Mouse (Mus musculus) cerebellum, adult 2 months (tissue): ENCODE results near the gene Nfkb1.

Experiments used
- CTCF ChIP-seq: fragments of 200-500 bp; IDR thresholded peaks from 2 replicates; pipeline ENCODE4 v1.5.1; 2011; ENCODE audit warnings: low read depth, mild to moderate bottlenecking, control low read depth, low read length, moderate library complexity, borderline replicate concordance; ENCODE audit not compliant: insufficient read depth
- POLR2A ChIP-seq: fragments of 200-500 bp; IDR thresholded peaks from 2 replicates; pipeline ENCODE4 v1.6.1; 2011; ENCODE audit warnings: low read length, control low read depth, borderline replicate concordance; ENCODE audit not compliant: insufficient read depth

GRCm38 (mm10) chr3:135661707-135662106 is 29.6 kb downstream of the Nfkb1 start:
- TF ChIP-seq CTCF (no peak), POLR2A (no peak)
